Mouse (Mus musculus) intestine, postnatal 0 days (tissue): ENCODE measurements at regions not wholly inside any gene's neighbourhood (a gene's known extent, or its start where the extent isn't known, plus 50 kb on each side); places are given as distances from the start of the nearest gene placed in this dataset.

Experiments used
- ATAC-seq: fragments of 200-750 bp; cut with Nextera tagmentation; 2 replicates; pipeline ENCODE4 v1.8.0; 2017; ENCODE audit warnings: mild to moderate bottlenecking, moderate TSS enrichment, moderate library complexity
- H3K27ac ChIP-seq: fragments of 300-500 bp; sonication (generic); 2 replicates; pipeline ENCODE4 v1.5.1; 2014; ENCODE audit warnings: mild to moderate bottlenecking, low read depth, low read length, moderate library complexity
- H3K27me3 ChIP-seq: fragments of 300-500 bp; sonication (generic); replicated peaks from 2 replicates; pipeline ENCODE4 v1.6.1; 2014; ENCODE audit warnings: low read length, mixed read lengths; ENCODE audit not compliant: control insufficient read depth, insufficient read depth
- H3K36me3 ChIP-seq: fragments of 300-500 bp; sonication (generic); 2 replicates; pipeline ENCODE4 v1.6.1; 2014; ENCODE audit warnings: mild to moderate bottlenecking, moderate library complexity; ENCODE audit not compliant: control insufficient read depth, insufficient read depth
- H3K4me1 ChIP-seq: fragments of 300-500 bp; sonication (generic); replicated peaks from 2 replicates; pipeline ENCODE4 v1.6.1; 2014; ENCODE audit warnings: antibody characterized with exemption, low read length, mixed read lengths; ENCODE audit not compliant: control insufficient read depth, insufficient read depth
- H3K4me2 ChIP-seq: fragments of 300-500 bp; sonication (generic); replicated peaks from 2 replicates; pipeline ENCODE4 v1.6.1; 2014; ENCODE audit warnings: low read depth, mild to moderate bottlenecking, moderate library complexity
- H3K4me3 ChIP-seq: fragments of 300-500 bp; sonication (generic); 2 replicates; pipeline ENCODE4 v1.5.1; 2014; ENCODE audit warnings: low read depth, low read length
- H3K9ac ChIP-seq: fragments of 300-500 bp; sonication (generic); 2 replicates; pipeline ENCODE4 v1.6.1; 2014; ENCODE audit warnings: mild to moderate bottlenecking, low read depth, low read length
- H3K9me3 ChIP-seq: fragments of 300-500 bp; sonication (generic); 2 replicates; pipeline ENCODE4 v1.6.1; 2016; ENCODE audit warnings: mixed run types; ENCODE audit not compliant: control insufficient read depth
- CTCF ChIP-seq: sonication (generic); IDR thresholded peaks from 2 replicates; pipeline ENCODE4 v1.5.1; 2016; ENCODE audit warnings: low read depth, mild to moderate bottlenecking, control low read depth, antibody characterized with exemption, moderate library complexity
- WGBS: fragments of 180-500 bp; shearing (Covaris S2); extraction: QIAGEN DNeasy Blood & Tissue Kit; methylation state at CpG from one replicate; pipeline ENCODE4 v1.1.7; 2014; 5-methylcytosine and 5-hydroxymethylcytosine counted together

DNA sequence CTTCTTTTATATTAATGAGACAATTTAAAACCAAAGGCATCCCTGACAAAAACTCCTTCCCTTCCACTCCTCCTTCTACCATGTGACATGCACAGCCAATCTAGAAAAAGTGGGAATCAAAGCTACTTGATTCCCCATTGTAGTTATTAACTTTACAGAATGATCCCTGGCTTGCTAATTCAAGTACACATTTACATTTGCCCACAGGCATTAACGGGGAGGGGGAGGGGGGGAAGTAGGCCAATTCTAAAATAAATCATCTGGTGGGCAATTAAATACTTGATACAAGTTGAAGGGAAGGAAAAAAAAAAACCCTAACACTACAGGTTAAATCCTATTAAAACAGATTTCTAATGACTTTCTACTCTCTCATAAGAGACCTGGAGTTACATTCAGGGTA lies 152.8 kb downstream of the Sox4 start:
- Histone ChIP-seq H3K36me3 (no peaks in the 10 kb centered on the region), H3K27me3 (no peaks in the 10 kb centered on the region), H3K9me3 (no peaks in the 10 kb centered on the region), H3K27ac (no peak overlapping the region), H3K9ac (no peak overlapping the region), H3K4me2 (no peak overlapping the region), H3K4me1 (no peaks in the 10 kb centered on the region), H3K4me3 (no peak overlapping the region)
- TF ChIP-seq CTCF: no peak
- 79% methylated on average over 1 of the region's 1 CpGs for WGBS
- ATAC-seq: no peak

DNA sequence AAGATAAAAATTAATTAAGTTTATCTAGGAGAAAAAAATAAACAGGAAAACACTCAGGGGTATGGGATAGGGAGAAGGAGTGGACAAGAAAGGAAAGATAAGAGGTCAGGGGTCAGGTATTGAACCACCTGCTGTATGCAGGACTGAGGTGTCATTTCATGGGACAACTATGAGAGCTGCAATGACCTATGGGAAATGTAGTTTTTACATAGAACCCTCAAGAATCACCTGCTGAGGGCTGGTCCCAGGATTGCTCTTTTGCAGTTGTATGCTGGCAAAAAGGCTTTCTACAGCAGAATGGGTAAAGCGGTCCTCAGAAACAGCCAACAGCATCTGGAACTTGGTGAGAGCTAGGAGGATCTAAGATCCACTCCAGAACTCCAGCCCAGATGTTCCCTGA lies 154.0 kb downstream of the Sox4 start:
- Histone ChIP-seq H3K4me2 (no peak overlapping the region), H3K4me1 (no peaks in the 10 kb centered on the region), H3K27ac (no peak overlapping the region), H3K36me3 (no peaks in the 10 kb centered on the region), H3K27me3 (no peaks in the 10 kb centered on the region), H3K9ac (no peak overlapping the region), H3K4me3 (no peak overlapping the region), H3K9me3 (no peaks in the 10 kb centered on the region)
- 87% methylated on average over 1 of the region's 1 CpGs for WGBS
- TF ChIP-seq CTCF: no peak
- ATAC-seq: no peak

DNA sequence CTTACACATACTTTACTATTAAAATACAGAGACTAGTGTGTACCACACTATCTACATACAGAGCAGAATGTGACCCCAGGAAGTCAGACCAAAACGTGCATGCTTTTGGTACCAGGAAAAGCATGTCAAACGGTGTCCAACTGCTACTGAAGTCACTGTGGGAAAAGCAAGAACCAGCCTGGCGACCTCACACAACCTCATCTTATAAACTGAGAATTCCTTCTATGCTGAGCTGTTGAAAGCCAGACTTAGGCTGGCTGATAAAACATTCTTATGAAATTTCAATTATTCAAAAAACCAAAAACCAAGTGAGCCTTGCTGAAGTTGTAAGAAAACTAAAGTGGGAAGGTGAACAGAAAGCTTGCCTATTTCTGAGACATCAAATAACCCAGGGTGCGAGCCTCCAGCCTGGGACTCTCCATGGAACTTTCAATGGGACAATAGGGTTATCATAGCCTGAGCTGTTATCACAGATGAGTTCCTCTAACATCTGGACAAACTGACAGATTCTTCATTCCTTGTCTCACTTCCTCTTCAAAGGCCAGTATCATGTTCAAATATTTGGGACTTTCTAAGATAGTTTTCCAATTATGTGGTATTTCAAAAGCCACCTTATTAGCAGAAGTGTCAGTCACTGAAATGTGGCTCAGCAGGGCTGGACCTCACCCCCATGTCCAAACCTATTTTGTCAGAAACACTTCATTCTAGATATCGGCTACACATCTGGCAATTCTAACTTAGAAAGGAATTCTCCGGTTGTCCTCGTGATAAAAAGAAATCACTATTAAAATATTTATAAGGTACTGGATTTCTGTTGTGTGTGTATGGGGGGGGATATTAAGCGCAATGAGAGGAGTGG lies 155.7 kb downstream of the Sox4 start:
- Histone ChIP-seq H3K9me3 (no peaks in the 10 kb centered on the region), H3K4me1 (no peaks in the 10 kb centered on the region), H3K4me2 (no peak overlapping the region), H3K27ac (no peak overlapping the region), H3K36me3 (no peaks in the 10 kb centered on the region), H3K27me3 (no peaks in the 10 kb centered on the region), H3K4me3 (no peak overlapping the region), H3K9ac (no peak overlapping the region)
- no peak for TF ChIP-seq CTCF
- 76% methylated on average over 8 of the region's 8 CpGs for WGBS
- ATAC-seq: no peak

DNA sequence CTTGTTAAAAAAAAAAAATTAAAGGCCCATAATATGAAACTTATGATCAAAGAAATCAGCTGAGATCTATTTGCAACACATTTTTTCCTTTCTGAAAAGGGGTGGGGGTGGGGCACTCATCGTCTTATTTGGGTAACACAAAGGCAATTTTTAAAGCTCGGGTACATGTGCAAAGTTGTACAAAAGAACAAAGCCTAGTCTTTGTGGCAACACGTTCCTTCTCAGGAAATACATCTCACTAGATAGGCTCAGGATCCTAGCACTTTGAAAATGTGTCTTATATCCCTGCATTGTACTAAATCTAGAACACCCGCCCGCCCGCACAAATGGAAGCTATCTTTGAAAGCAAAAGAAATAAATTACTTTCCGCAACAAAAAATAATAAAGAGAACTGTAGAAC lies 158.2 kb downstream of the Sox4 start:
- H3K27me3 ChIP-seq: no peaks in the 10 kb centered on the region
- no peaks in the 10 kb centered on the region for H3K4me1 ChIP-seq
- no peak overlapping the region for H3K4me2 ChIP-seq
- no peak overlapping the region for H3K9ac ChIP-seq
- H3K36me3 ChIP-seq: no peaks in the 10 kb centered on the region
- H3K4me3 ChIP-seq: no peak overlapping the region
- 82% methylated on average over 7 of the region's 7 CpGs for WGBS
- ATAC-seq: no peak
- no peaks in the 10 kb centered on the region for H3K9me3 ChIP-seq
- H3K27ac ChIP-seq: no peak overlapping the region
- no peak for TF ChIP-seq CTCF

DNA sequence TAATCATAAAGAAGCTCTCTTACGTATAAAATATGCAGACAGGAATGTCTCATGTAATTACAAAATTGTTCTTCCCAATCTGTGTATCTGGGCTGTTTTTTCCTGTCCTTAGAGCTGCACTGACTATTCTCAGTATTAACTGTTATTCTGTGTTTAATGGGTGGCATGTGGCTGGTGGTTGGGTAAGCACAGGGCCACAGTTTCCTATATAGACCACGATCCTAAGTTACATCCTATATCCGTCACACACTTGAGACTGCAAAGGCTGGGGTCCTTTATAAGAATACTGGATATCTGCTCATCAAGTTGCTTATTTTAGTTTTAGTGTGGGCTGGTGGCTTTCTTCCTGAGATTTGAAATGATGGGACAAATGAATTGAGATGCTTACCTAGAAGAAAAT lies 159.0 kb downstream of the Sox4 start:
- Histone ChIP-seq H3K4me2 (no peak overlapping the region), H3K27ac (no peak overlapping the region), H3K9me3 (no peaks in the 10 kb centered on the region), H3K9ac (no peak overlapping the region), H3K4me1 (no peaks in the 10 kb centered on the region), H3K27me3 (no peaks in the 10 kb centered on the region), H3K4me3 (no peak overlapping the region), H3K36me3 (no peaks in the 10 kb centered on the region)
- WGBS: 77% methylated on average over 3 of the region's 3 CpGs
- TF ChIP-seq CTCF: no peak
- ATAC-seq: no peak

DNA sequence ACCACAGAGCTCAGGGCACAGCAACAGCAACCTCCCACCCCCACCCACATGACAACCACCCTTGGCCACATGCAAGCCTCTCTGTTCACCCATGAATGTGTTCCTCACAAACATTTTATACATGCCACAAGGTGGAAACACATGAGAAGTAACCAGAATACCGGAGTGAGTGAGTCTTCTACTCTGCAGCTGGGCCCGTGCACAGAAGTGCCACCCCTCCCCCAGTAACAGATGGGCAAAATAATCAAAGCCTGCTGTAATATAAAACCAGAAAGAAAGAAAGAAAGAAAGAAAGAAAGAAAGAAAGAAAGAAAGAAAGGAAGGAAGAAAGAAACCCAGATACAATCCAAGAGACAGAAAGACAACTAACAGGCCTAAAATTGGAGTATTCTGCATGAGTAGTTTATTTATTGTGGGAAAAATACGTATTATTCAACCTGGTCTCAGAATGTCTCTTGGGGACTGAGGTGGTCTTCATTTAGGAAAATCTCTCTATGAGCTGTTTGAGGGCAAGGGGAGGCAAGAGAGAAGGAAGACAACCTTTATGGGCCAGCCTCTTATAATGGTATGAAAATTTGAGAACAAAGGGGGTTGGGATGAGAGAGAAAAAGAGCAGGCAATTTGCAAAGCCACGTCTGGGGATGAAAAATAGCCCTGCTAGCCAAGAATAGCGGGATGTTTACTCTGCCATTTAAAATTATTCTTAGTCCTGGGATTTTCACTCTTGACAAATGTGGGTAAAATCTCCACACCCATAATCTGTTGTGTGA lies 160.2 kb downstream of the Sox4 start:
- Histone ChIP-seq H3K4me2 (no peak overlapping the region), H3K36me3 (no peaks in the 10 kb centered on the region), H3K27me3 (no peaks in the 10 kb centered on the region), H3K9me3 (no peaks in the 10 kb centered on the region), H3K4me1 (no peaks in the 10 kb centered on the region), H3K27ac (no peak overlapping the region), H3K4me3 (no peak overlapping the region), H3K9ac (no peak overlapping the region)
- 59% methylated on average over 5 of the region's 5 CpGs for WGBS
- ATAC-seq: no peak
- no peak for TF ChIP-seq CTCF
